12 mouse cellular contexts compared by ENCODE assay signal in genomic region chr8:120547562-120547961, GRCm38 (mm10). TPM values are rescaled to one million over a fixed set of nuclear protein-coding genes. Genes with fewer than 3 reads are reported as not detected.
DNase-seq lines count a peak whose midpoint lies in the region; ATAC-seq and TF ChIP-seq lines count a peak whose summit lies in the region.
"Had no signal": no experiment of that assay in that cellular context is flagged by ENCODE, and none has a peak within 500 bp of the region (broad histone marks: within the 10 kb centered on the region; RNA-seq: fewer than 3 reads in every experiment).

No protein-coding gene starts in this region.

- peak; percentile 53 for DNase-seq in forebrain, embryonic 11.5 days (ENCODE audit: low spot score)
- no peak for DNase-seq in hindbrain, embryonic 11.5 days (ENCODE audit: low spot score)
- peak; percentile 64 for DNase-seq in lung, postnatal 25 days (ENCODE audit: low spot score)
- DNase-seq in T-cell, adult 2 months (ENCODE audit: low spot score) = no peak
- no peak for DNase-seq in kidney, adult 9 months
- DNase-seq in thymus, adult 2 months = no peak
- DNase-seq: adrenal gland, adult 2 months; heart, adult 2 months had no signal

- H3K4me3 ChIP-seq in intestine, embryonic 16.5 days (ENCODE audit: low read length) = no peak overlapping the region
- no peak overlapping the region for H3K4me3 ChIP-seq in intestine, embryonic 15.5 days (replicated peaks)
- no peak overlapping the region for H3K4me3 ChIP-seq in forebrain, embryonic 11.5 days (ENCODE audit: low read depth, low read length)
- no peak overlapping the region for H3K4me3 ChIP-seq in hindbrain, embryonic 11.5 days (ENCODE audit: low read depth, low read length)
- H3K4me3 ChIP-seq in thymus, adult 2 months (ENCODE audit: control insufficient read depth, insufficient read depth, low read length) = no peak overlapping the region
- H3K4me3 ChIP-seq: erythroblast, embryonic 14.5 days; heart, adult 2 months had no signal

- WGBS in intestine, embryonic 16.5 days = 66% methylated on average over 9 of the region's 9 CpGs
- 63% methylated on average over 9 of the region's 9 CpGs for WGBS in intestine, embryonic 15.5 days
- WGBS in forebrain, embryonic 11.5 days = 75% methylated on average over 9 of the region's 9 CpGs
- WGBS in hindbrain, embryonic 11.5 days = 66% methylated on average over 9 of the region's 9 CpGs
- 97% methylated on average over 9 of the region's 9 CpGs for WGBS in thymus, adult 2 months

- no peak for TF ChIP-seq CTCF in thymus, adult 2 months (IDR thresholded peaks at IDR 0.05; ENCODE audit: borderline replicate concordance, control insufficient read depth, extremely low read depth, insufficient read depth, low read length, poor library complexity)

- H3K27me3 ChIP-seq in intestine, embryonic 16.5 days (replicated peaks; ENCODE audit: control insufficient read depth, insufficient read depth, low read length) = no peaks in the 10 kb centered on the region
- H3K27me3 ChIP-seq in intestine, embryonic 15.5 days (replicated peaks) = no peaks in the 10 kb centered on the region
- H3K27me3 ChIP-seq in forebrain, embryonic 11.5 days (ENCODE audit: control insufficient read depth, insufficient read depth, low read length) = no peaks in the 10 kb centered on the region
- H3K27me3 ChIP-seq in hindbrain, embryonic 11.5 days (ENCODE audit: control insufficient read depth, insufficient read depth, low read length) = no peaks in the 10 kb centered on the region
- no peaks in the 10 kb centered on the region for H3K27me3 ChIP-seq in thymus, adult 2 months (ENCODE audit: control insufficient read depth, insufficient read depth, low read length)

- TF ChIP-seq POLR2A in thymus, adult 2 months (IDR thresholded peaks at IDR 0.05; ENCODE audit: control insufficient read depth, extremely low read depth, insufficient read depth, low read length, poor library complexity) = no peak

- no peak overlapping the region for H3K4me2 ChIP-seq in intestine, embryonic 16.5 days (ENCODE audit: low read depth, low read length)
- H3K4me2 ChIP-seq in intestine, embryonic 15.5 days (replicated peaks) = no peak overlapping the region
- H3K4me2 ChIP-seq in forebrain, embryonic 11.5 days (ENCODE audit: low read depth, low read length, severe bottlenecking) = no peak overlapping the region
- 0 out of 2 replicates have a peak overlapping the region, but pooled peaks have one; percentile 3 for H3K4me2 ChIP-seq in hindbrain, embryonic 11.5 days (replicated peaks; ENCODE audit: low read depth, low read length)

- 0 out of 2 replicates have a peak overlapping the region, but pooled peaks have one; percentile 33 for H3K9ac ChIP-seq in intestine, embryonic 16.5 days (ENCODE audit: low read depth, low read length)
- H3K9ac ChIP-seq in intestine, embryonic 15.5 days = no peak overlapping the region
- no peak overlapping the region; the same call in 1 of the 2 replicates for H3K9ac ChIP-seq in forebrain, embryonic 11.5 days (ENCODE audit: low read length)
- H3K9ac ChIP-seq in hindbrain, embryonic 11.5 days (ENCODE audit: low read depth, low read length) = no peak overlapping the region

- no peaks in the 10 kb centered on the region for H3K36me3 ChIP-seq in intestine, embryonic 16.5 days (ENCODE audit: control insufficient read depth, insufficient read depth, low read length)
- H3K36me3 ChIP-seq in intestine, embryonic 15.5 days = no peaks in the 10 kb centered on the region
- no peaks in the 10 kb centered on the region for H3K36me3 ChIP-seq in forebrain, embryonic 11.5 days (ENCODE audit: control insufficient read depth, insufficient read depth, low read length)
- no peaks in the 10 kb centered on the region for H3K36me3 ChIP-seq in hindbrain, embryonic 11.5 days (ENCODE audit: control insufficient read depth, insufficient read depth, low read length)
- H3K36me3 ChIP-seq in thymus, adult 2 months (ENCODE audit: control insufficient read depth, insufficient read depth, low read length) = no peaks in the 10 kb centered on the region

- H3K9me3 ChIP-seq in intestine, embryonic 16.5 days (ENCODE audit: control insufficient read depth, low read length) = no peaks in the 10 kb centered on the region
- no peaks in the 10 kb centered on the region for H3K9me3 ChIP-seq in intestine, embryonic 15.5 days
- no peaks in the 10 kb centered on the region for H3K9me3 ChIP-seq in forebrain, embryonic 11.5 days (ENCODE audit: control insufficient read depth, low read length)
- no peaks in the 10 kb centered on the region for H3K9me3 ChIP-seq in hindbrain, embryonic 11.5 days (ENCODE audit: control insufficient read depth, low read length)

- H3K4me1 ChIP-seq in intestine, embryonic 16.5 days (ENCODE audit: control insufficient read depth, insufficient read depth, low read length) = peaks cover 82% of the 10 kb centered on the region
- peaks cover 78% of the 10 kb centered on the region for H3K4me1 ChIP-seq in intestine, embryonic 15.5 days (replicated peaks)
- H3K4me1 ChIP-seq in forebrain, embryonic 11.5 days (replicated peaks; ENCODE audit: control insufficient read depth, insufficient read depth, low read length) = peaks cover 63% of the 10 kb centered on the region
- peaks cover 62% of the 10 kb centered on the region for H3K4me1 ChIP-seq in hindbrain, embryonic 11.5 days (replicated peaks; ENCODE audit: control insufficient read depth, insufficient read depth, low read length)
- H3K4me1 ChIP-seq in thymus, adult 2 months (replicated peaks; ENCODE audit: control insufficient read depth, insufficient read depth, low read length) = peaks cover 76% of the 10 kb centered on the region

- no peak for ATAC-seq in intestine, embryonic 16.5 days
- ATAC-seq in intestine, embryonic 15.5 days = no peak
- ATAC-seq in forebrain, embryonic 11.5 days (replicated peaks; ENCODE audit: low FRiP score) = no peak
- ATAC-seq in hindbrain, embryonic 11.5 days (ENCODE audit: low FRiP score) = no peak

- no peak overlapping the region; the same call in 1 of the 2 replicates for H3K27ac ChIP-seq in intestine, embryonic 16.5 days (ENCODE audit: low read length)
- H3K27ac ChIP-seq in intestine, embryonic 15.5 days = no peak overlapping the region
- no peak overlapping the region; the same call in 1 of the 2 replicates for H3K27ac ChIP-seq in forebrain, embryonic 11.5 days (ENCODE audit: low read depth, low read length)
- H3K27ac ChIP-seq in hindbrain, embryonic 11.5 days (ENCODE audit: low read depth, low read length) = peak overlapping the region; percentile 96
- no peak overlapping the region for H3K27ac ChIP-seq in thymus, adult 2 months (ENCODE audit: control insufficient read depth, insufficient read depth, low read length)
- H3K27ac ChIP-seq: heart, adult 2 months; kidney, postnatal 0 days had no signal

RNA-seq across cellular contexts. Expression of gene Gins2, which starts 41.5 kb away (rescaled TPM):
- polyA plus RNA-seq in intestine, embryonic 16.5 days (2015; fragmentation: Nextera tagmentation; extraction: Ambion mirVana) = 75.1 and 87.5 TPM in 2 replicates
- polyA plus RNA-seq in intestine, embryonic 15.5 days (2015; fragmentation: Nextera tagmentation; extraction: Ambion mirVana) = 88.4 and 88.8 TPM in 2 replicates
- 105 and 115 TPM in 2 replicates for polyA plus RNA-seq in forebrain, embryonic 11.5 days (2014; fragmentation: Nextera tagmentation; extraction: Ambion mirVana)
- 94.8 and 96.9 TPM in 2 replicates for polyA plus RNA-seq in hindbrain, embryonic 11.5 days (2014; fragmentation: Nextera tagmentation; extraction: Ambion mirVana)
- 48.3 and 69.1 TPM in 2 replicates for polyA plus RNA-seq in thymus, adult 2 months (2012; rRNA removed)

Comparison
In these comparisons a context has a peak if more than half of its experiments do, and no peak if none do; other contexts are left out.
1. DNase-seq: peak in forebrain, embryonic 11.5 days (single experiment) and lung, postnatal 25 days (single experiment); none in hindbrain, embryonic 11.5 days (single experiment), T-cell, adult 2 months (single experiment), kidney, adult 9 months (single experiment) and thymus, adult 2 months (single experiment).